Mouse (Mus musculus) megakaryocyte-erythroid progenitor cell, adult 5 weeks (primary cell): Measurements from ENCODE around the gene Pla2g12b. TPM values are rescaled to one million over a fixed set of nuclear protein-coding genes. Genes with fewer than 3 reads are reported as not detected.

Experiments used
- polyA plus RNA-seq: library from polyadenylated mRNA; stranded (reverse); fragments of >175 nt; gene quantifications from 2 replicates; pipeline ENCODE4 v1.2.3, GENCODE M21; 2012

The Pla2g12b gene
- not detected in 2 replicates for polyA plus RNA-seq

GRCm38 (mm10) chr10:59402899-59403792 is at the start of gene Pla2g12b:
Gene Pla2g12b (plus strand): TSS chr10:59403660.

GRCm38 (mm10) chr10:59395461-59395860 is 8.0 kb upstream of the Pla2g12b start, which contains the start of gene Gm10273:
Gene Gm10273 (plus strand): TSS chr10:59395632.

GRCm38 (mm10) chr10:59441735-59442134 is 38.3 kb downstream of the Pla2g12b start, which contains the start of gene Oit3:
Gene Oit3 (minus strand): TSS chr10:59441778.

Other genes with a start within 250 kb of the Pla2g12b start
- 0.27 and 0.31 TPM in 2 replicates for gene Sept10, start 181.8 kb upstream of the Pla2g12b start, polyA plus RNA-seq
- gene Sowahc, start 181.7 kb upstream of the Pla2g12b start, polyA plus RNA-seq = 6.2 and 7.8 TPM in 2 replicates
- gene P4ha1, start 80.4 kb upstream of the Pla2g12b start, polyA plus RNA-seq = 4.5 and 4.6 TPM in 2 replicates
- 0.33 and 0.43 TPM in 2 replicates for gene Gm10273, start 8.0 kb upstream of the Pla2g12b start, polyA plus RNA-seq
- 0.20 and 0.26 TPM in 2 replicates for gene Oit3, start 38.1 kb downstream of the Pla2g12b start, polyA plus RNA-seq
- 0.68 and 1.5 TPM in 2 replicates for gene Gm10322, start 212.4 kb downstream of the Pla2g12b start, polyA plus RNA-seq
- gene Mcu, start 213.0 kb downstream of the Pla2g12b start, polyA plus RNA-seq = 9.6 and 12.1 TPM in 2 replicates